Mouse (Mus musculus): ENCODE measurements around the gene Syt15.
"Not testable (repeated sequence)": the region's sequence is repeated elsewhere in the genome, so short reads cannot be mapped to it uniquely, and the experiment has no call there.

Syt15 gene

GRCm38 (mm10) chr14:34228830-34229506 is 9.6 kb downstream of the Syt15 start:
- DNase-seq, result no peak

- DNase-seq, result no peak
Measured at GRCm38 (mm10) chr14:34232340-34232739, 12.9 kb downstream of the Syt15 start.

- DNase-seq, result no peak
Measured at GRCm38 (mm10) chr14:34232866-34233680, 13.7 kb downstream of the Syt15 start.

- no peak for DNase-seq
Measured at GRCm38 (mm10) chr14:34233846-34234245, 14.5 kb downstream of the Syt15 start.

GRCm38 (mm10) chr14:34234630-34235380 is 15.4 kb downstream of the Syt15 start:
- DNase-seq, result peak; percentile 77

GRCm38 (mm10) chr14:34240263-34240662 is 20.9 kb downstream of the Syt15 start:
- no peak for DNase-seq

- no peak for DNase-seq
Measured at GRCm38 (mm10) chr14:34240676-34241075, 21.3 kb downstream of the Syt15 start.

- no peak for DNase-seq
Measured at GRCm38 (mm10) chr14:34252470-34253145, 33.2 kb downstream of the Syt15 start.

- no peak for DNase-seq
Measured at GRCm38 (mm10) chr14:34253261-34253660, 33.9 kb downstream of the Syt15 start.

GRCm38 (mm10) chr14:34258525-34258924 is 39.1 kb downstream of the Syt15 start:
- not testable (repeated sequence) for DNase-seq

GRCm38 (mm10) chr14:34268046-34268445 is 48.7 kb downstream of the Syt15 start:
- peak; percentile 14 for DNase-seq

- no peak for DNase-seq
Measured at GRCm38 (mm10) chr14:34273280-34273679, 53.9 kb downstream of the Syt15 start.

GRCm38 (mm10) chr14:34274141-34274540 is 54.7 kb downstream of the Syt15 start:
- no peak for DNase-seq

- peak; percentile 23 for DNase-seq
Measured at GRCm38 (mm10) chr14:34275225-34275624, 55.8 kb downstream of the Syt15 start.

- DNase-seq, result no peak
Measured at GRCm38 (mm10) chr14:34279726-34280125, 60.3 kb downstream of the Syt15 start.

Data from kidney, adult 11 months (tissue).